Mouse (Mus musculus): ENCODE results near the gene Olfr871.

- TF ChIP-seq CTCF (IDR thresholded peaks at IDR 0.05; ENCODE audit: borderline replicate concordance, insufficient read depth, low read depth, low read length) (no peak), POLR2A (IDR thresholded peaks at IDR 0.05; ENCODE audit: borderline replicate concordance, insufficient read depth, low read length) (no peak)
Measured at GRCm38 (mm10) chr9:20210812-20211211, 1.2 kb upstream of the Olfr871 start.

Measured in cerebellum, adult 2 months (tissue).